Mouse (Mus musculus) intestine, embryonic 15.5 days (tissue): ENCODE results near the gene Mfng. TPM values are rescaled to one million over a fixed set of nuclear protein-coding genes. Genes with fewer than 3 reads are reported as not detected.

Experiments used
- ATAC-seq: fragments of 200-750 bp; cut with Nextera tagmentation; 2 replicates; pipeline ENCODE4 v1.8.0; 2017; ENCODE audit warnings: moderate TSS enrichment, moderate library complexity
- H3K27ac ChIP-seq: fragments of 300-500 bp; sonication (generic); 2 replicates; pipeline ENCODE4 v1.5.1; 2015; ENCODE audit warnings: mild to moderate bottlenecking, inconsistent platforms
- H3K27me3 ChIP-seq: fragments of 300-500 bp; sonication (generic); replicated peaks from 2 replicates; pipeline ENCODE4 v1.6.1; 2015; ENCODE audit warnings: inconsistent platforms
- H3K36me3 ChIP-seq: fragments of 300-500 bp; sonication (generic); 2 replicates; pipeline ENCODE4 v1.6.1; 2015; ENCODE audit warnings: inconsistent platforms
- H3K4me1 ChIP-seq: fragments of 300-500 bp; sonication (generic); replicated peaks from 2 replicates; pipeline ENCODE4 v1.6.1; 2015; ENCODE audit warnings: inconsistent platforms
- H3K4me2 ChIP-seq: fragments of 300-500 bp; sonication (generic); replicated peaks from 2 replicates; pipeline ENCODE4 v1.6.1; 2015; ENCODE audit warnings: mild to moderate bottlenecking, inconsistent platforms
- H3K4me3 ChIP-seq: fragments of 300-500 bp; sonication (generic); replicated peaks from 2 replicates; pipeline ENCODE4 v1.5.1; 2015; ENCODE audit warnings: inconsistent platforms
- H3K9ac ChIP-seq: fragments of 300-500 bp; sonication (generic); 2 replicates; pipeline ENCODE4 v1.6.1; 2015; ENCODE audit warnings: inconsistent platforms
- H3K9me3 ChIP-seq: fragments of 300-500 bp; sonication (generic); 2 replicates; pipeline ENCODE4 v1.6.1; 2016; ENCODE audit warnings: inconsistent platforms
- WGBS: fragments of 180-500 bp; shearing (Covaris S2); methylation state at CpG from one replicate; pipeline ENCODE4 v1.1.7; 2015; 5-methylcytosine and 5-hydroxymethylcytosine counted together
- polyA plus RNA-seq: library from polyadenylated mRNA; unstranded; fragments of >200 nt; fragmentation: Nextera tagmentation; extraction: Ambion mirVana; gene quantifications from 2 replicates; pipeline ENCODE4 v1.2.1, GENCODE M21; 2015

Mfng gene
- polyA plus RNA-seq, 1 experiment from 2014 or later: 20.4 TPM

DNA sequence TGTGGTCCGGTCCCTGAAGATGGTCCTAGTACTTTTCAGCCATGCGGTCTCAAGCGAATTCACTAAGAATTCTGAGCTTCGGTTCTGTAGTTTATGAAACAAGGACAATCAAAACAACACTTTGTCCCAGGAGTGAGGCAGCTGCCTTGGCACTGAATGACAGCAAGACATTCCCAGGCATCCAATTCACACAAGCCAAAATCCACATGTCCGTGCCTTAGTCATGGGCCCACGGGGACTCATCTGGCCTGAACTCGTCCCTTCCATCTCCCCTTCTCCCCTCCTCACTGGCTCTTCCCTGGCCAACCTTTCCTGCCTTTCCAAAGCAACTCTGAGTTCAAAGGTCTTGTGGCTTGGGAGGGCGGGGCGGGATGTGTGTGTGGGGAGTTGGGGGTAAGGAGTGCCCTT, 13.1 kb upstream of the Mfng start:
- H3K36me3 ChIP-seq: no peaks in the 10 kb centered on the region
- ATAC-seq: no peak
- no peaks in the 10 kb centered on the region for H3K27me3 ChIP-seq
- peak overlapping the region; percentile 52; the same call in 1 of the 2 replicates for H3K27ac ChIP-seq
- peaks cover 31% of the 10 kb centered on the region for H3K4me1 ChIP-seq
- 0 out of 2 replicates have a peak overlapping the region, but pooled peaks have one; percentile 20 for H3K4me2 ChIP-seq
- 70% methylated on average over 9 of the region's 9 CpGs for WGBS
- H3K4me3 ChIP-seq: no peak overlapping the region
- H3K9ac ChIP-seq: no peak overlapping the region
- H3K9me3 ChIP-seq: no peaks in the 10 kb centered on the region

DNA sequence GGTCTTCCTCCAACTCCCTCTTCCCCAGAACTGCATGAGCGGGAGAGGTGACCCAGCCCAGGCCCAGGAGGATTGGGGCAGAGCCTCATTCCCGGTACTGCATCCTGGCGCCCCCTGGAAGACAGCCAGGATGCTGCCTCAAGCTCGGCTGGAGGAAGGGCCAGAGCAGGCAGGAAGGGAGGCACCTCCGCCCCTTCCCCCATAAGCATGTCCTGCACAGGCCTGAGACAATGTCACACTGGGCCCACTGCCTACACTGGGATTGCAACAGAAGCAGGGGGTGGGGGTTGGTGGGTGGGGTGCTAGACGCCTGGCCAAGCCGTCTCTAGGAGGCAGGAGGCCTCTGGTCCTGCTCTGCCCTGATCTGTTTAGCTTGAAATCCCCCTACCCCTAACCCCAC, 12.7 kb upstream of the Mfng start:
- ATAC-seq: 0 out of 2 replicates have a peak, but pooled peaks have one; percentile 15
- Histone ChIP-seq H3K4me2 (no peak overlapping the region), H3K36me3 (no peaks in the 10 kb centered on the region), H3K27me3 (no peaks in the 10 kb centered on the region), H3K4me3 (no peak overlapping the region), H3K9ac (no peak overlapping the region), H3K9me3 (no peaks in the 10 kb centered on the region), H3K27ac (peak overlapping the region; percentile 52; the same call in 1 of the 2 replicates), H3K4me1 (peaks cover 31% of the 10 kb centered on the region)
- WGBS: 34% methylated on average over 7 of the region's 7 CpGs

DNA sequence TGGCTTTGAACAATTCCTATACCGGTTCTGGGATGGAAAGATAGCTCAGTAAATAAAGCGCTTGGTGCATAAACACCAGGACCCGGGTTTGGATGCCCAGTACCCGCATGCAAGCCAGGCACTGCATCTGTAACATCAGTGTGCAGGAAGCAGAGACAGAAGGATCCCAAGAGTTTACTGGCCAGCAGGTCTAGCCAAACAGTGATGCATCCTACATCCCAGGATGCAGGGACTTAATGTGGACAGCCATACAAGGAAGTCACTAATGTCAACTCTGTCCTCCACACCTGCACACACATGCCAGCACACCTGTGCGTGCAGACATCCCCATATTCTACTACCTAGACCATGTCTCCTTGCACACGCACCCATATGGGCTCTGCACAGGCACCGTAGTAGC, 12.0 kb upstream of the Mfng start:
- Histone ChIP-seq H3K9me3 (no peaks in the 10 kb centered on the region), H3K4me2 (no peak overlapping the region), H3K36me3 (no peaks in the 10 kb centered on the region), H3K27ac (no peak overlapping the region), H3K27me3 (no peaks in the 10 kb centered on the region), H3K4me3 (no peak overlapping the region), H3K9ac (no peak overlapping the region), H3K4me1 (peaks cover 26% of the 10 kb centered on the region)
- 89% methylated on average over 7 of the region's 7 CpGs for WGBS
- ATAC-seq: no peak

DNA sequence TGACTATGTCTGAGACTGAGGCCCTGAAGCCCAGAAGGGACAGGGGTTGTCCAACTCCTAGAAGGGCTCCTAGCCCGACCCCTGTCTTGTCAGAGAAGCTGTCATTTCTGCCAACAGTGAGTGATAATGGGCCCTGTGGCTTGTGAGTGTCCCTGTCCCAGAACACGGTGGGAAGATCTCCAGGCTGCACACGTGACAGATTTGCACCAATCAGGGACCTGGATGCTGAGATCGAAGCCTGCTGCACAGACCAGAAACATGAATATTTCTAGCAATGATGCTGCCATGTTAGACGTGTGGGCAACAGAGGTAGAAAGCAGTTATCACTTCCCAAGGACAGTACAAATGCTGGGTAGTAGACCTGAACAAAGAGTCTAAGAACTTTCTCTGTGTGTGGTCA, 11.2 kb upstream of the Mfng start:
- no peak overlapping the region for H3K4me2 ChIP-seq
- H3K27ac ChIP-seq: no peak overlapping the region
- no peak for ATAC-seq
- H3K9me3 ChIP-seq: no peaks in the 10 kb centered on the region
- no peak overlapping the region for H3K4me3 ChIP-seq
- no peak overlapping the region for H3K9ac ChIP-seq
- peaks cover 26% of the 10 kb centered on the region for H3K4me1 ChIP-seq
- H3K36me3 ChIP-seq: no peaks in the 10 kb centered on the region
- 66% methylated on average over 5 of the region's 5 CpGs for WGBS
- no peaks in the 10 kb centered on the region for H3K27me3 ChIP-seq

DNA sequence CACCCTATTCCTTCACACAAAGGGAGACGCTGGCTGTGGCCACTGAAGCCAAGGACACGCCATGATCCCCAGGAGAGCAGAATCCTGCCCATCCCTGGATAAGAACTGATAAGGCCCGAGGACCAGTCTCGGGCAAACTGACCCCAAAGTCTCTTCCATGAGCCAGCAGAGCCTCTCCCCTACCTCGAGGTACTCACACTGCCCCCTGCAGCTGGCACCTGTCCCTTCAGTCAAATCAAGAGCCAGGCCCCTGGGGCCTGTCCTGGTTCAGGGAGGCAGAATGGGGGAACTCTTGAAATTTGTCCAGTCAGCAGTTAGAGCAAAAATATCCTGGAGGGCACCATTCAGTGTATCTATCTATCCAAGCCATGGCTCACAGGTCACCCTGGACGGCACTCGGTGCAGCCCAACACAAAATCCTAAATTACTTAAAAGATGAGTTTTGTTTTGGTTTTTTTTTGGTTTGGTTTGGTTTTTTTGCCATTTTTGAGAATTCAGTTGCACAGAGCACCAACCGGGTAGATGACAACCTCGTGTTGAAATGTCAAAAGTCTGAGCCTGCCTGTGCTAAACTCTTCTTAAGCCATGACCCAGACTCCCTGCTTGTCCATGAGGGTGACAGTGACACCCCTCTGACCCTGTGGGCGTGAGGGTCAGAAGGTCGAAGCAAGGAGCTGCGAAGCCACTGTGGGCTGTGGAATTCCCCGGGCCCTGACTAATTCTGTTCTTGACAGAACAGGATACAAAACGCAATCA, 9.3 kb upstream of the Mfng start:
- WGBS: 68% methylated on average over 14 of the region's 14 CpGs
- no peaks in the 10 kb centered on the region for H3K27me3 ChIP-seq
- H3K9ac ChIP-seq: no peak overlapping the region
- no peak overlapping the region for H3K4me3 ChIP-seq
- ATAC-seq: no peak
- H3K27ac ChIP-seq: no peak overlapping the region
- H3K4me2 ChIP-seq: no peak overlapping the region
- peaks cover 26% of the 10 kb centered on the region for H3K4me1 ChIP-seq
- H3K9me3 ChIP-seq: no peaks in the 10 kb centered on the region
- no peaks in the 10 kb centered on the region for H3K36me3 ChIP-seq

DNA sequence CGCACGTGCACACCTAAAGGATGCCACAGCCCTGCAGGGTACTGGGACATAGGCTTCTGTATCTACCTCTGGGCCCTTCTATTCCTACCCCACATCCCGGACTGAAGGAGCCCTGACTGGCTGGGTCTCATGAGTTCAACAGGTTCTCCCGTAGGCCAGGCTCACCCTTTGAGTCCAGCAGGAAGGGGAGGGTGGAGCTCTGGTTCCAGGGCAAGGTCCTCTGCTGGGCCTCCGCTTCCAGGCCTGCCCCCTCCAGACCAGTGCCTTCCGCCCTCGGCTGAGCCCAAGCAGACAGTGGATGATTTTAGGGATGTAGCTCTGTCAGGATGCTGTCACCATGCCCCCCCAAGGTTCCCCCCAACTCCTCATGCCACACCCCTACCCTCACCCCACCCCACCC, 7.6 kb upstream of the Mfng start:
- Histone ChIP-seq H3K4me3 (no peak overlapping the region), H3K4me2 (no peak overlapping the region), H3K9me3 (no peaks in the 10 kb centered on the region), H3K36me3 (0 out of 2 replicates have a peak, but pooled peaks cover 6% of the 10 kb centered on the region), H3K4me1 (peaks cover 11% of the 10 kb centered on the region; the same call in 1 of the 2 replicates), H3K27me3 (no peaks in the 10 kb centered on the region), H3K27ac (no peak overlapping the region), H3K9ac (no peak overlapping the region)
- no peak for ATAC-seq
- 73% methylated on average over 7 of the region's 7 CpGs for WGBS

DNA sequence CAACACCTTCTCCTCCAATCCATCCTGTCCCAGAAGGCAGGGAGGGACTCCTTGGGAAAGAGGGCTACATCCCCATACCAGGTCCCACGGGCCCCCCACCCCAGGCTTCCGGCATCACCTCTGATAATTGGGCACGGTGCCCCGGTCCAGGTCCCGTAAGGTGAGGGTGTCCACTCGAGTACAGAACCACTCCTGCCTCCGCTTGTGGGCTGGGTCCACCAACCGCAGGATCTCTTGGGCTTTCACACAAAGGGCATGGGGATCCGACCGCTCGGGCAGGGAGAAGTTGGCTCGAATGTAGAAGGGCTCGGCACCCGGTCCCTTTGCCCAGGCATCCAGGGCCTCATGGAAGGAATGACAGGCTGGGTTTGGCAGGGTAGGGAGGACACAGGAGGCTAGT, 7.1 kb upstream of the Mfng start:
- Histone ChIP-seq H3K36me3 (0 out of 2 replicates have a peak, but pooled peaks cover 10% of the 10 kb centered on the region), H3K4me3 (no peak overlapping the region), H3K27ac (no peak overlapping the region), H3K9ac (no peak overlapping the region), H3K4me1 (peaks cover 9% of the 10 kb centered on the region; the same call in 1 of the 2 replicates), H3K4me2 (no peak overlapping the region), H3K27me3 (no peaks in the 10 kb centered on the region), H3K9me3 (no peaks in the 10 kb centered on the region)
- no peak for ATAC-seq
- 94% methylated on average over 14 of the region's 14 CpGs for WGBS

DNA sequence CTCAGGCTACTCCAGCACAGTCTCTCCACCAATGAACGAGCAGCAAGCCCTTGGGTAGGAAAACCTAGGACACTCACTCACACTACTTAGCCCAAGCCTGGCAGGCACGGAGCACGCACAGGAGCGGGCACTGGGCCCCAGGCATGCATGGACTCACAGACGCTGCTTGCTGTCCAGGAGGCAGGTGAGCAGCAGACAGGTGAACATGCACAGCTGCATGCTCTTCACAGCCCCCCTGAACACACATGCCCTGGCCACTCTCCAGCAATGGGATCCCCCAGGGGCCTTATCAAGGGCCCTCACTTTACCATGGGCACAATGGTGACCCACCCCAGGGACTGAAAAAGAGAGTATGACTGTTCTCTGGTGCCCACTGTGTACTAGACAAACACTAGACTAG, 6.4 kb upstream of the Mfng start:
- 0 out of 2 replicates have a peak, but pooled peaks cover 13% of the 10 kb centered on the region for H3K36me3 ChIP-seq
- peaks cover 9% of the 10 kb centered on the region; the same call in 1 of the 2 replicates for H3K4me1 ChIP-seq
- no peaks in the 10 kb centered on the region for H3K9me3 ChIP-seq
- no peak overlapping the region for H3K9ac ChIP-seq
- H3K4me3 ChIP-seq: no peak overlapping the region
- H3K4me2 ChIP-seq: no peak overlapping the region
- no peaks in the 10 kb centered on the region for H3K27me3 ChIP-seq
- no peak for ATAC-seq
- 90% methylated on average over 5 of the region's 5 CpGs for WGBS
- no peak overlapping the region for H3K27ac ChIP-seq

DNA sequence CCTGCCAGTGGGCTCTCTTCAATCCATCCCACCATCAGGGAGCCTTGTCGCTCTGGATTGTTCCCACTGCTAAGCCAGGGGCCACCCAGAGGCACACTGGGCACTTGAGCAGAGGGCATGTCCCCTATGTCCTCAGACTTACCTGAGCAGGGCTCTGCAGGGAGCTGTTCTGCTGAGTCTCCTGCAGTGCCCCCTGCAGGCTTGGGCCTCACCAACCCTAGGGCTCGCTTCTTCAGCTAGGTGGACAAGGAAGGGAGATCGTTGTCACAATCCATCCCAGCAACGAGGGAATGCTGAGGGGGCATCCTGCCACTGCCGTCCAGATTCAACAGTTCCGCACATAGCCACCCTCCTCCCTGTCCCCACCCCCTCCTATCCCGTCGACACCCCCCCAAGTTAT, 6.0 kb upstream of the Mfng start:
- 0 out of 2 replicates have a peak, but pooled peaks have one; percentile 23 for ATAC-seq
- Histone ChIP-seq H3K27ac (no peak overlapping the region), H3K36me3 (0 out of 2 replicates have a peak, but pooled peaks cover 13% of the 10 kb centered on the region), H3K4me2 (no peak overlapping the region), H3K9ac (no peak overlapping the region), H3K4me3 (no peak overlapping the region), H3K27me3 (no peaks in the 10 kb centered on the region), H3K4me1 (peaks cover 9% of the 10 kb centered on the region; the same call in 1 of the 2 replicates), H3K9me3 (no peaks in the 10 kb centered on the region)
- WGBS: 72% methylated on average over 8 of the region's 8 CpGs

DNA sequence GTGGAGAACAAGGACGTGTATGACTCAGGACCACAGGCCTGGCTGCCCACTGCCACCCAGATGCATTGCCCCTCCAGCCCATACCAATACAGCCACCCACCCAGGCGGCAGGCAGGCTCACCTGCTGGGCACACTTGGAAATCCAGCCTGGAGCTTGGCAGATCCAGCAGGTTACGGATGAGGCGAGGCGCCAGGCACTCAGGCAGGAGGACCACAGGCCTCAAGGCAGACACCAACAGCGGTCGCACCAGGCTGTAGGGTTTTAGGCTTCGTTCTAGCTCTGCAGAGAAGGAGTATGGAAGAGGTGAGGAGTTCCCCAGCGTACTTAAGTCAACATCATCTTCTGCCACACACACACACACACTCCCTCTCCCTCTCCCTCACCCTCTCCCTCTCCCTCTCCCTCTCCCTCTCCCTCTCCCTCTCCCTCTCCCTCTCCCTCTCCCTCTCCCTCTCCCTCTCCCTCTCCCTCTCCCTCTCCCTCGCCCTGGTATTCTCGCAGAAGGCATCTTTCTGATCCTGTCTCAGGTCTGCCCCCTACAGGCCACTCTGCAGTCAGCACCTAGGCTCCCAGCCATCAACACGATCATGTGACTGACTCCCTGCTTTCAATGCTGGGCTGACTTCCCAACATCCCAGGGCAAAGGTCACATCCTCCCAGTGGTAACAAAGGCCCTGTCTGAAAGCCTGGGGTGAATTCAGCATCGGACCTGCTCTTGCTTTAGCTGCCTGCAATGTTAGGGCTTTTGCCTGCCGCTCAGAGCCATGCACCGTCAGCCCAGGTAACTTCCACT, 5.0 kb upstream of the Mfng start:
- H3K27ac ChIP-seq: no peak overlapping the region
- no peaks in the 10 kb centered on the region for H3K27me3 ChIP-seq
- ATAC-seq: peak; percentile 51
- 0 out of 2 replicates have a peak, but pooled peaks cover 13% of the 10 kb centered on the region for H3K36me3 ChIP-seq
- no peaks in the 10 kb centered on the region for H3K9me3 ChIP-seq
- H3K9ac ChIP-seq: no peak overlapping the region
- 50% methylated on average over 15 of the region's 15 CpGs for WGBS
- H3K4me2 ChIP-seq: no peak overlapping the region
- no peak overlapping the region for H3K4me3 ChIP-seq
- H3K4me1 ChIP-seq: peaks cover 12% of the 10 kb centered on the region

DNA sequence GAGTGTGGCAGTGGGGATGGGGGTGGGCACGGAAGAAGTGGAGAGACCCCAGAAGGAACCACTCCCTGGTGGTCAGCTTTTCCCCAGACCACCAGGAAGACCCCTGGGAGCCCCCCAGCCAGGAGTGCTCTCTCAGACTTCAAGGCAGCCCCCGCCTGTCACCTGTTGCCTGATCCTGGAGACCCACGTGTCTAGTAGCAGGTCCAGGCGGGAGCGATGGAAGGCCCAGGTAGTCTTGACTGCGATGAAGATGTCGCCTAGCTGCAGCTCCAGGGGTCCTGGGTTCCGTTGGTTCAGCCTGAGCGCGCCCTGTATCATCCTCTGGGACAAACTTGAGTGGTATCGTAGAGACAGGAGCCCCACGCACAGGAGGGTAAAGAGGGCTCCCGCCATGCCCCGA, 419 bp downstream of the Mfng start:
- Histone ChIP-seq H3K4me1 (peaks cover 8% of the 10 kb centered on the region), H3K4me2 (peak overlapping the region; percentile 55), H3K9ac (peak overlapping the region; percentile 26), H3K27ac (peak overlapping the region; percentile 54; the same call in 1 of the 2 replicates), H3K36me3 (0 out of 2 replicates have a peak, but pooled peaks cover 13% of the 10 kb centered on the region), H3K27me3 (no peaks in the 10 kb centered on the region), H3K9me3 (no peaks in the 10 kb centered on the region), H3K4me3 (peak overlapping the region; percentile 33)
- peak; percentile 13; the same call in 1 of the 2 replicates for ATAC-seq
- 41% methylated on average over 14 of the region's 14 CpGs for WGBS

DNA sequence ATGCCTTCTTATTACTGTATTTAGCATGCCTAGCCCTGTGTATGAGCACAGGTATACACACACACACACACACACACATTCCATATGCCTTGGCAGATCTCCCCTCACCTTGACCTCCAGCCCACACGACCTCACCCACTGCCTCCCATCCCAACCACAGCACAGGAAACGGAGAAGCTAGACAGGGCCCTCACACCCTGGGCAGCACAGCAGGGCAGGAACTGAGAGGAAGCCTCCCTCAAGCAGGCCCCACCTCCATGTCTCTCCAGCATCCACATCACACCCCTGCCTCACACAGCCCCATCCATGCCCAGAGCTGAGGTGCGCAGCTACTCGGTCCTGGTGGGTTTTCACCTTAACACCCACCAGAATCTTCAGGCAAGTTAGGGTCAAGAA, 909 bp downstream of the Mfng start:
- ATAC-seq: no peak
- peak overlapping the region; percentile 54; the same call in 1 of the 2 replicates for H3K27ac ChIP-seq
- H3K4me2 ChIP-seq: peak overlapping the region; percentile 55
- H3K9me3 ChIP-seq: no peaks in the 10 kb centered on the region
- peak overlapping the region; percentile 26; the same call in 1 of the 2 replicates for H3K9ac ChIP-seq
- H3K27me3 ChIP-seq: no peaks in the 10 kb centered on the region
- H3K4me3 ChIP-seq: peak overlapping the region; percentile 33
- 53% methylated on average over 4 of the region's 4 CpGs for WGBS
- peaks cover 8% of the 10 kb centered on the region for H3K4me1 ChIP-seq
- H3K36me3 ChIP-seq: 0 out of 2 replicates have a peak, but pooled peaks cover 13% of the 10 kb centered on the region
